Comparison of ENCODE assay signal across 13 mouse cellular contexts in the genomic region with DNA sequence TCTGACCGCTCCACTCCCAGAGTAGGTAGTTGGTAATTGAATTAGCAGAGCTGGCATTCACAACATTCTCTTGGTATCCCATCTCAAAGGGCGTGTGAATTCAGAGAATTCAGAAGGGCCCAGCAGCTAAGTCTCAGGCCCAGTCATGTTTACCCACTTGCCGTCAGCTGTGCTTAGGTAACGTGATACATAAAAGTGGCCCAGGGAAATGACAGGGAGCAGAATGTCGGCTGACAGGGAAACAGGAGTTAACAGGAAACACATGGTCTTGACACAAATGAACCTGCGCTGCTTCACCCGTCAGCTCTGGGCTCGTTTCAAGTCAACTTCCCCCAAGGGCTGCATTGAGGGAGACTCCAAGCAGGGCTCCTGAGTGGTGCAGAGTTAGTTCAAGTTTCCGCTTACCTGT.
DNase-seq lines count a peak whose midpoint lies in the region; ATAC-seq and TF ChIP-seq lines count a peak whose summit lies in the region.
"Had no signal": no experiment of that assay in that cellular context is flagged by ENCODE, and none has a peak within 500 bp of the region (broad histone marks: within the 10 kb centered on the region; RNA-seq: fewer than 3 reads in every experiment).

No protein-coding gene starts in this region.

- peaks cover 36% of the 10 kb centered on the region for H3K4me1 ChIP-seq in kidney, embryonic 15.5 days
- H3K4me1 ChIP-seq in limb, embryonic 14.5 days (ENCODE audit: control insufficient read depth, insufficient read depth, low read length) = peaks cover 18% of the 10 kb centered on the region
- H3K4me1 ChIP-seq: megakaryocyte, embryonic 14.5 days had no signal

- no peak for TF ChIP-seq POLR2A in limb, embryonic 14.5 days (IDR thresholded peaks at IDR 0.05; ENCODE audit: borderline replicate concordance, extremely low read depth, insufficient read depth, insufficient read length)

- H3K27ac ChIP-seq in kidney, embryonic 15.5 days = peak overlapping the region; percentile 14; the same call in 1 of the 2 replicates
- no peak overlapping the region for H3K27ac ChIP-seq in limb, embryonic 14.5 days (replicated peaks; ENCODE audit: low read depth, low read length)
- H3K27ac ChIP-seq: hindbrain, embryonic 12.5 days had no signal

- peaks cover 14% of the 10 kb centered on the region; the same call in 1 of the 2 replicates for H3K36me3 ChIP-seq in kidney, embryonic 15.5 days
- H3K36me3 ChIP-seq in limb, embryonic 14.5 days (ENCODE audit: control insufficient read depth, insufficient read depth, low read length) = no peaks in the 10 kb centered on the region
- H3K36me3 ChIP-seq: hindbrain, embryonic 12.5 days had no signal

- H3K4me3 ChIP-seq in kidney, embryonic 15.5 days (replicated peaks) = no peak overlapping the region
- no peak overlapping the region for H3K4me3 ChIP-seq in limb, embryonic 14.5 days (replicated peaks; ENCODE audit: low read length)
- H3K4me3 ChIP-seq: hindbrain, embryonic 12.5 days; megakaryocyte, embryonic 14.5 days had no signal

- no peaks in the 10 kb centered on the region for H3K9me3 ChIP-seq in kidney, embryonic 15.5 days (replicated peaks)
- no peaks in the 10 kb centered on the region for H3K9me3 ChIP-seq in limb, embryonic 14.5 days (ENCODE audit: control insufficient read depth, low read length)
- H3K9me3 ChIP-seq: hindbrain, embryonic 12.5 days; megakaryocyte, embryonic 14.5 days had no signal

- H3K9ac ChIP-seq in kidney, embryonic 15.5 days = no peak overlapping the region
- H3K9ac ChIP-seq in limb, embryonic 14.5 days (ENCODE audit: low read depth, low read length, severe bottlenecking) = no peak overlapping the region
- H3K9ac ChIP-seq: hindbrain, embryonic 12.5 days had no signal

- no peak for DNase-seq in kidney, postnatal 36 days
- DNase-seq in R1 (ENCODE audit: low read depth, low spot score) = peak; percentile 73
- DNase-seq in embryo, embryonic 11.5 days (ENCODE audit: low read depth, low spot score) = peak; percentile 56
- DNase-seq in limb, embryonic 14.5 days (ENCODE audit: low spot score) = peak; percentile 56
- no peak for DNase-seq in testis, postnatal 14 days (ENCODE audit: low spot score)
- DNase-seq: adrenal gland, postnatal 14 days; cerebellum, adult 8-10 months; kidney, postnatal 25 days had no signal

- peak overlapping the region; percentile 40 for H3K4me2 ChIP-seq in kidney, embryonic 15.5 days
- H3K4me2 ChIP-seq in limb, embryonic 14.5 days (replicated peaks; ENCODE audit: low read depth, low read length, severe bottlenecking) = no peak overlapping the region
- H3K4me2 ChIP-seq: hindbrain, embryonic 12.5 days had no signal

- no peaks in the 10 kb centered on the region for H3K27me3 ChIP-seq in kidney, embryonic 15.5 days
- H3K27me3 ChIP-seq in limb, embryonic 14.5 days (ENCODE audit: control insufficient read depth, insufficient read depth, low read length) = no peaks in the 10 kb centered on the region
- H3K27me3 ChIP-seq: hindbrain, embryonic 12.5 days had no signal

- peak; percentile 54 for ATAC-seq in kidney, embryonic 15.5 days (replicated peaks; ENCODE audit: low FRiP score)
- ATAC-seq in limb, embryonic 14.5 days (ENCODE audit: low FRiP score, low read depth) = peak; percentile 72
- no peak for ATAC-seq in cerebellum, adult (ENCODE audit: insufficient number of reproducible peaks, low FRiP score, low TSS enrichment)
- ATAC-seq: forebrain, embryonic 14.5 days had no signal

- WGBS in kidney, embryonic 15.5 days = 26% methylated on average over 9 of the region's 9 CpGs
- WGBS in limb, embryonic 14.5 days = 12% methylated on average over 9 of the region's 9 CpGs

Comparison
In these comparisons a context has a peak if more than half of its experiments do, and no peak if none do; other contexts are left out.
1. DNase-seq: peak in R1 (single experiment), embryo, embryonic 11.5 days (single experiment) and limb, embryonic 14.5 days (single experiment); none in kidney, postnatal 36 days (0 of 2) and testis, postnatal 14 days (single experiment).